Mouse (Mus musculus): ENCODE measurements around the gene Zfand4.

DNA sequence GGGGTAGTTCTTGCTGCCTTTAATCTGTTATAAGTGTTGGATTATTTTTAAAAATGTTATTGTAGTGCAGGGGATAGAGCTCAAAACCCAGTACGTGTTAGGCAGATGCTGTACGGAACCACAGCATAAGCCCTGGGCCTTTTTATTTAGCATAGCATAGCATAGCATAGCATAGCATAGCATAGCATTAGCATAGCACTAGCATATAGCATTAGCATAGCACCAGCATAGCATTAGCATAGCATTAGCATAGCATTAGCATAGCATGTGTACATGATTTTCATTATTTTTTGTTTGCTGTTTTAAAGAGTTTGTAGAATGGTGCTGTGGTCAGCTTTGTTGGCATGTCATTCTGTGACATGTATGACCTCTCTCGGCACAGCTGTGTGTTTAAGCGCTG lies 4.4 kb upstream of the Zfand4 start:
- no peak for TF ChIP-seq CTCF (IDR thresholded peaks at IDR 0.05)
- TF ChIP-seq EP300 (IDR thresholded peaks at IDR 0.05) = no peak

Measured in lung, postnatal 0 days (tissue).